Mouse (Mus musculus) cerebellum, adult 2 months (tissue): ENCODE data around the gene Mrs2.

Source experiments
- CTCF ChIP-seq: fragments of 200-500 bp; IDR thresholded peaks from 2 replicates; pipeline ENCODE4 v1.5.1; 2011; ENCODE audit warnings: low read depth, mild to moderate bottlenecking, control low read depth, low read length, moderate library complexity, borderline replicate concordance; ENCODE audit not compliant: insufficient read depth
- POLR2A ChIP-seq: fragments of 200-500 bp; IDR thresholded peaks from 2 replicates; pipeline ENCODE4 v1.6.1; 2011; ENCODE audit warnings: low read length, control low read depth, borderline replicate concordance; ENCODE audit not compliant: insufficient read depth

GRCm38 (mm10) chr13:24976384-24976783 lies 43.8 kb downstream of the Mrs2 start:
- TF ChIP-seq POLR2A (no peak), CTCF (no peak)
